Mouse (Mus musculus) brain, embryonic 18.5 days (tissue): ENCODE data around the gene Tvp23a.

Source experiments
- DNase-seq: peaks from one replicate; pipeline ENCODE4 v3.0.0-alpha.2; 2012; ENCODE audit warnings: low read depth, low spot score

Tvp23a gene

DNA sequence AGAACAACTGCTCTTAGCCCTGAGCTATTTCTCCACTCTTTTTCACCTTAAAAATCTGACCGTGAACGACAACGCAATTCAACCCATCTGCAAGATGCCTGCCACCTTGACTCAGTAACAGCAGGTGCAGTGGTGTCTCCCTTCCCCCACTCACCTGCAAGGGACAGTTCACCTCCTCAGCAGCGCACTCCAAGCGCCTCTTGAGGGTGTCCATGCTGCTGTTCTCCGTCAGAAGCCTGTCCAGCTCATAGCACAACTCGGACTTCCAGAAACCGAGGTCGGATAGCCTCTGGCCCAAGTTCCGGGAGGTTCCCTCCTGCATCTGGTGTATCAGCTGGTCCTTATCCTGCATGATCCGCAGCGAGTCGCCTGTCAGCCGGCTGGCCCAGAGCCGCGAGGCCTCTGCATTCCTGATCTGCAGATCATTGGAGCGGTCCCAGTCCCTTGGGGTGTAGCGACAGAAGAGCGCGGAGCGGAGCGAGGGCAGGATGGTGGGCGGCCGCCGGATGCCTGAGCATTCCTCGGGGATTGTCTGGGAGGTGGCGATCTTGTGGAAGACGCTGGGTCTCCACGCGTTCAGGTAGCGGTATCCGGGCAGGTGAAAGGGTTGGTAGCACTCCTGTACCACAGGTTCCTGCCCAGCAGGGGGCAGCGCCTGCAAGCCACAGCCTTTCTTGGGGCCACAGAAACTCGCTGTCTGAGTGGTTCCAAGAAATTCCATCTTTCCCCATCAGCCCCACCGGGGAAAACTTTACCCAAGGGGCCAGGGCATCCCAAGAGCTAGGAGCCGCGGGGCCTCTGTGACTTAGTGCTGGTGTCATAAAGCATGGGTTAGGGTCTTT is 52.2 kb downstream of the Tvp23a start, which contains the start of gene Tekt5:
TSS of gene Tekt5 (minus strand) at position 792 of the 842 bp plus-strand sequence.
- no peak for DNase-seq

GRCm38 (mm10) chr16:10392587-10392986 is 54.6 kb downstream of the Tvp23a start:
- no peak for DNase-seq

DNA sequence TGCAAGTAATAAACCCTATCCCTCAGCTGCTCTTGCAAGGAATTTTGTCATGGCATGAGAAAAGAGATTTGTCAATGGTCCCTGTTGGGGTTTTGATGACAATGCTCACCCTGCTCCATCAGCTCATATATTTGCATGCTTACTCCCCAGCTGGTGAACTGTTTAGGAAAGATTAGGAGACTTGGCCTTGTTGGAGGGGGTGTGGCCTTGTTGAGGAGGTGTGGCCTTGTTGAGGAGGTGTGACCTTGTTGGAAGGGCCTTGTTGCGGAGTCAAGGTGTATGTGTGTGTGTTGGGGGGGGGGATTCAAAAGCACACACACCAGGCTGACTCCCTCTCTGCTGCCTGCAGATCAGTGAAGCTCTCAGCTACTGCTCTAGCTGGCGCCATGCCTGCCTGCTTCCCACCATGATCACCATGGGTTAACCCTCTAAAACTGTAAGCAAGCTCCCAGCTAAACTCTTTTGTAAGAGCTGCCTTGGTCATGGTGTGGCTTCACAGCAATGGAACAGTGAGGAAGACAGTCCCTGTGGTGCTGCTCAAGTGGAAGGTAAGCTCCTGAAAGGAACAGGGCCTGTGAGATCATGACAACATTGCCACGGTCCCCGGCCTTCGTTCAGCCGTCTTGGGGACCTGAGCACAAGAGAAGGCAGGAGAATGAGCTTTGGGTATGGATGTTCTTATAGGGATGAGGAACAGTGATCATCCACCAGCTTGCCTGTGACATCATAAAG is 58.4 kb downstream of the Tvp23a start:
- no peak for DNase-seq

DNA sequence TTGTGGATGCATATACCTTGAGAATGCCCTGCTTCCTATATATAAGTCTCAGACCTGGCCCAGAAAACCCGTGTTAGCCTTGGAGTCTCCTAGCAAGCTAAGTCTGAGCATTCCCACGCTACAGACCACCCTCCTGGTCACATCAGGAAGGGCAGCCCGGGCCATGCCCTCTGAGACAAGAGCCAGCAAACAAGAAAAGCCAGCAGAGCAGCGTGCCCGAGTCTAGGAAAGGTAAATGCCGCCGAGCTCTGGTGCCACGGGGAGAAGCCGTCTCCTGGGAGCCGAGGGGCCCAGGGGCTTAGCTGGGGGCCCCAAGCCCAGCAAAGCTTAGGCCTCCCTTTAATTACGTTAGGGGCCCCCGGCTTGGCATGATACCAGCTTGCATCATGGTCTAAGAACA is 61.9 kb downstream of the Tvp23a start:
- no peak for DNase-seq

DNA sequence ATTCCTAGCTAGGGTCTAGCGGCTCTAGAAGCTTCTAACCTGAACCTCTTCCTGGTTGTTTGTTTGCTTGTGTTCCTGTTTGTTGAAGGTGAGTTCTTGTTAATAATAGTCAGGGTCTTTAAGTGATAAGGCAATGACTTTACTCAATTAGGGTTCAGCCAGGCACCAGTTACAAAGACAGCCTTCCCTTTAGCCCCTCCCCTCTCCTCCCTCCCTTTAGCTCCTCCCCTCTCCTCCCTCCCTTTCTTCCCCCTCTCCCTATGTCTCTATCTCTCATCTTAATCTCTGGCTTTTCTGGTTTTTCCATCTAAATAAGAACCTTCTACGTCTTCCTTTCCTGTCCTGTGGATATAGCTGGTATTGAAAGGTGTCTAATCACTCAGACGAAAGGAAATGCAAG is 62.6 kb downstream of the Tvp23a start:
- DNase-seq: no peak

- DNase-seq: no peak
These were observed 63.1 kb downstream of the Tvp23a start for GRCm38 (mm10) chr16:10384060-10384497.

GRCm38 (mm10) chr16:10379531-10379930 is 67.6 kb downstream of the Tvp23a start:
- DNase-seq: no peak

DNA sequence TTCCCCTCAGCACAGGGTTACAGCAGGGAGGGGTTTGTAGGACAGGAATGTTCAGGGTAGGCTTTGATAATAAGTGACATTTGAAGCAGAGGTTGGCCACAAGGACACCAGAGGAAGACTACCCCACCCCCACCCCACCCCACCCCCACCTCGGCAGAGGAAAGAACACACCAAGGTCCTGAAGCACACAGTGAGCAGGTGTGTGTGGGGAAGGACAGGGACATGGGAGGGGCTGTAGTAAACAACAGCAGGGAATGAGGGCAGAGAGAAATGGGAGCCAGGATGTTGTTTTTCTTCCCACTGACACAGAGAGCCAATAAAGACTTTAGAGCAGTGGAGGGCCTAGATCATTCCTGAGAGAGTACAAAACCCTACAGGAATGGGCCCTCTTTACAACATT is 69.9 kb downstream of the Tvp23a start:
- DNase-seq: no peak

DNA sequence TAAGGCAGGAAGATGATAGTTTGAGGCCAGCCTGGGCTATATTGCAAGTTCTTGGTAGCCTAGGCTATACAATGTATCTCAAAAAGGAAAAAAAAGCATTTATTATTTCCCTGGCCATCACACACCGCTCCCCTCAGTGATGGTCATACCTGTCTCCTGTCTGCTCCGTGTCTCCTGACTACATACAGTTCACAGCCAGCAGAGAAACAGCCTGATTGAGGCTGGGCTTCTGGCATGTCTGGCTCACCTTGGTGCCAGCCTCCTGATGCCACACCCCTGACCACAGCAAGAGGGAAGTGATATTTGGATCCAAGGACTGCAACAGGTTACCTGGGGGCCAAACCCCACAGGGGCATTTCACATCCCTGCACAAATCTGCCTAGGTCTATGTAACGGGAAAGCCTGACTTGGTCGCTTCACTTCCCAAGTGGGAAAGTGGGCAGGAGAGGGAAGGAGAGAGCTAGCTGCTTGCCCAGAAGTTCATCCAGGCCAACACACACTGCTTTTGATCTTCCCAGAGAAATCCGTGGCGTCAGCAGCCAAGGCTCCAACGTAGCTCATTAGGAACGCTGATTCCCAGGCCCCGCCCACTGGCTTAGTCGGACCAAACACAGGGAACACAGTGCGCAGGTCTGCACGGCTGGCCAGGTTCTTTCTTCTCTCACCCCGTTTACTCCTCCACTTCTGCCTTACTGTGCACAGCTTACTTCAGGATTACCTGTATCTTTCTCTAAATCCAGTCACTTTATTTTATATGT is 72.7 kb downstream of the Tvp23a start:
- no peak for DNase-seq

GRCm38 (mm10) chr16:10372372-10372771 is 74.8 kb downstream of the Tvp23a start:
- no peak for DNase-seq
